Mouse (Mus musculus): ENCODE data around the gene Adora1. TPM values are rescaled to one million over a fixed set of nuclear protein-coding genes. Genes with fewer than 3 reads are reported as not detected.
A peak's percentile ranks its signal among the peaks of the same experiment; 100 is the strongest.

Gene Adora1
- total and polyA plus RNA-seq, 2 experiments, result 3.2 to 17.0 TPM

DNA sequence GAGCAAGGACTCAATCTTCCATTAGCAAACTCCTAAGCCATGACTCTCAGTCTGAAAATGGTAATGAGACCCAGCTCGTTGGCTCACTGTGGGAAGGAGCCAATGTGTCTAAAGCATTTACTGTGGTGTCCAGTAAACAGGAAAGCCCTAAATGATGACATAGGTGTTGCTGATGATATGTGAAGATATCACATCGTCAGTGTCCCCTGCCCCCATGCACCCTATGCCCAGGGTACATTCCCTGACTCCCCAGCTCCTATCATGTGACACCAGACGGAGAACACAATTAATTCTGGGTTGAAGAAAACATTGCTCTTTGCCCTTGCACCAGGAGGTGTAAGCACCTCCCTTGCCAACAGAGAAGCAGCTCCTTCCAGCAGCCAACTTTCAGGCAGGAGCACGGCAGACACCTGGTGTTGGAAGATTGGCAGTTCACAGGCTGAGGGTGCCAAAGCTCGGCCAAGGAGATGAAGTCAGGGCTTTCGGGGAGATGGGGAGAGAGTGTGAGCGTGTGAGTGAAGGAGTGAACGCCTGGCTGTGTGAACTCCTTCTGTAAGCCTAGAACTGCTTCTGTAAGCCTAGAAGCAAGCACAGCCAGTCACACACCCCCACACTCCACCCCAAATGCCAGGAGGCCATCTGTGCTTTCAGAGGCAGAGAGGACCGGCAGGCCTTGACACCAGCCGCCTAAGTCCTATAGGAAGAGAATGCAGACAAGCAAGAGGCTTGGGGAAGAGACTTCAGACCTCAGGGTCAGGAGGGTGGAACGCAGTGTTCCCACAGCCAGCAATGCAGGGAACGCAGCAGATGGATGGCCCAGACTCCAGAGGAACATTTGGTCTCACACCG is 40.6 kb upstream of the Adora1 start:
- peak; percentile 3 for DNase-seq (ENCODE audit: extremely low read depth, low read depth, low spot score)
- H3K4me1 ChIP-seq (ENCODE audit: control insufficient read depth, insufficient read depth, low read length), result no peaks in the 10 kb centered on the region
- H3K9ac ChIP-seq (ENCODE audit: low read depth, low read length), result no peak overlapping the region
- no peaks in the 10 kb centered on the region for H3K36me3 ChIP-seq (ENCODE audit: control insufficient read depth, insufficient read depth, low read length)
- H3K27me3 ChIP-seq (ENCODE audit: control insufficient read depth, insufficient read depth, low read length), result no peaks in the 10 kb centered on the region; the same call in 1 of the 2 replicates
- H3K27ac ChIP-seq (replicated peaks; ENCODE audit: insufficient read depth, low read depth, low read length), result no peak overlapping the region
- no peak overlapping the region for H3K4me3 ChIP-seq (ENCODE audit: insufficient read depth, low read depth, low read length)
- no peaks in the 10 kb centered on the region for H3K79me2 ChIP-seq (ENCODE audit: control insufficient read depth, insufficient read depth, low read length)
- WGBS, result 74% methylated on average over 13 of the region's 13 CpGs
- TF ChIP-seq POLR2A (IDR thresholded peaks at IDR 0.05; ENCODE audit: extremely low read depth, insufficient read depth, low read length) (no peak), CTCF (IDR thresholded peaks at IDR 0.05; ENCODE audit: low read depth, low read length) (no peak)

DNA sequence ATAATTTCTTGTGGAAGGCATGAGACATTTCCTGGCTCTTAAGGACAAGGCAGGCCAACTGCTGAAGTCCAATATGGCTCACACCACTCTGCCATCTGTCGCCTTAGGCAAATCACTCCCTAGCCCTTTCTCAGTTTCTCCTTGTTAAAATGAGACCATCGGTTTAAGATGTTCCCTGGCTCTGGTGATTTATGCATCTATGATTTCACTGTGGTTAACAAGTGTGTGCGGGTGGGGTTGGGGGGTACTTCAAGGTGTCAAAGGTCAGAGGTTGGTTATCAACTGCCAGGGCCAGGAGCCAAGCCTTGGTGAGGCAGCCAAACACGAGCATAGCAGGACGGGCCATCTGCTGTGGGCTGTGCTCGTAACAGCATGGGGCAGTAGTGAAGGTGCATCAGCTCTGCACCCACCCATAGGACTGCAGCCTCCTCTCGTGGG is 39.3 kb upstream of the Adora1 start:
- Histone ChIP-seq H3K79me2 (ENCODE audit: control insufficient read depth, insufficient read depth, low read length) (no peaks in the 10 kb centered on the region), H3K9ac (ENCODE audit: low read depth, low read length) (no peak overlapping the region), H3K4me1 (ENCODE audit: control insufficient read depth, insufficient read depth, low read length) (no peaks in the 10 kb centered on the region), H3K4me3 (ENCODE audit: insufficient read depth, low read depth, low read length) (no peak overlapping the region), H3K36me3 (ENCODE audit: control insufficient read depth, insufficient read depth, low read length) (no peaks in the 10 kb centered on the region), H3K27me3 (ENCODE audit: control insufficient read depth, insufficient read depth, low read length) (no peaks in the 10 kb centered on the region; the same call in 1 of the 2 replicates), H3K27ac (replicated peaks; ENCODE audit: insufficient read depth, low read depth, low read length) (no peak overlapping the region)
- TF ChIP-seq CTCF (IDR thresholded peaks at IDR 0.05; ENCODE audit: low read depth, low read length) (no peak), POLR2A (IDR thresholded peaks at IDR 0.05; ENCODE audit: extremely low read depth, insufficient read depth, low read length) (no peak)
- WGBS, result 77% methylated on average over 7 of the region's 7 CpGs
- DNase-seq (ENCODE audit: extremely low read depth, low read depth, low spot score), result no peak

DNA sequence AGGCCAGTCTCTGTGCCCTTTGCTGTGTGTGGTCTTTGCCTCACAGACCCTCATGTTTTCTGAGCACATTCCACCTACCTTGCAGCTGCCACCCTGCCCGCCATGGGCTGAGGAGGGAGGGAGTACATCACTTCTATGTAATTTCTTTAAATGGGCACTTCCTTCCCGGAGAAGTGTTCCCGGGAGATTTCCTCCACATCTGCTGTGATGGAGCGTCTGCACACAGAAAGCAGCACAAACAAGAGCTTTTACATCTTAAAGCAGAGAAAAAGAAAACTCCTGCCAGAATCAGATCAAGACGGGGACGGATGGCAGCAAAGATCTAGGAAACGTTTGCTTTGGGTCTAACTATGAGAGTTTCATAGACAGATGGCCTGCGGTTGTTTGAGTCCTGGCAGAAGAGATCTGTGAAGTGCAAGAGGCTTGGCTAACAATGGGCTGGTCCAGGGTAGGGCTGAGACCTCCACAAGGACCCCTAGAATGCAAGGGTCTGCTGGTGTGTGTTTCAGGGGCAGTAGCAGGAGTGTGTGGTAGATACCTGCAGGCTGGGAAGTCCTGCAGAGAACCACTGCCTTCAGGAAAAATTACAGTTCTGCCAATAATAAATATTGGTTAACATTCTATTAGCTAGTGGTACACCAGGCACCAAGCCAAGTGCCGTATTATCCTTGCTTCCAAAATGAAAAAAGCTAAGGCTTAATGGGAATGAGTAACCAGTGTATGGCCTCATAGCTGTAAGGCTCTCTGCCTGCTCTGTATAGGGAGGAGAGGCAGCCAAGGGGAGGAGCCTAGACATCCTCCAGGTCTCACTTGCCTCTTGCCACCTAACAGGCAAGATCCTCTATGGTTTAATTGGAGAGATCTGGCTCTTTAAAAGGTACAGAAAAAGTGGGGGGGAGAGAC is 38.5 kb upstream of the Adora1 start:
- H3K79me2 ChIP-seq (ENCODE audit: control insufficient read depth, insufficient read depth, low read length), result no peaks in the 10 kb centered on the region
- no peak overlapping the region for H3K9ac ChIP-seq (ENCODE audit: low read depth, low read length)
- H3K4me1 ChIP-seq (ENCODE audit: control insufficient read depth, insufficient read depth, low read length), result no peaks in the 10 kb centered on the region
- H3K36me3 ChIP-seq (ENCODE audit: control insufficient read depth, insufficient read depth, low read length), result no peaks in the 10 kb centered on the region
- 64% methylated on average over 9 of the region's 9 CpGs for WGBS
- no peak for DNase-seq (ENCODE audit: extremely low read depth, low read depth, low spot score)
- no peak overlapping the region for H3K27ac ChIP-seq (replicated peaks; ENCODE audit: insufficient read depth, low read depth, low read length)
- TF ChIP-seq CTCF (IDR thresholded peaks at IDR 0.05; ENCODE audit: low read depth, low read length), result no peak
- TF ChIP-seq POLR2A (IDR thresholded peaks at IDR 0.05; ENCODE audit: extremely low read depth, insufficient read depth, low read length), result no peak
- no peaks in the 10 kb centered on the region; the same call in 1 of the 2 replicates for H3K27me3 ChIP-seq (ENCODE audit: control insufficient read depth, insufficient read depth, low read length)
- H3K4me3 ChIP-seq (ENCODE audit: insufficient read depth, low read depth, low read length), result no peak overlapping the region

DNA sequence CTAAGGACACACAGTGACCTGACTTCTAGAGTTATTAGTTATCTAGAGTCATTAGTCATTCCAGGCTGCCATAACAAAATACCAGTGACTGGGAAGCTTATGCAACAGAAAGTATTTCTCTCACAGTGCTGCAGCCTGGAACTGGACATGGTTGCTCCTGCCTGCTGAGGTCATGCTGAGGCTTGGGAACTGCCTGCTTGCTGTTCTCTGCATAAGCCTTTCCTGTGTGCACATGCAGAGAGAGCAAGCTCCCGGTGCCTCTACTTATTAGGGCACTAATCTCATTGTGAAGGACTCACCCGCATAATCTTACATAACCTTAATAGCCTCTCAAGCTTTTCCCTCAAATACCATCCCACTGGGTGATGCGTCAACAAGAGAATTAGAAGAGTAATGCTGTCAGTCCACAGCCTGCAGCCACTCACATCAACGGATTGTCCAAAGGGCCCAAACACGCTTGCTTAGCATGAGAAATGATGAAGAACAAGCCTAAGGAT is 37.6 kb upstream of the Adora1 start:
- Histone ChIP-seq H3K27ac (replicated peaks; ENCODE audit: insufficient read depth, low read depth, low read length) (no peak overlapping the region), H3K27me3 (ENCODE audit: control insufficient read depth, insufficient read depth, low read length) (no peaks in the 10 kb centered on the region; the same call in 1 of the 2 replicates), H3K36me3 (ENCODE audit: control insufficient read depth, insufficient read depth, low read length) (no peaks in the 10 kb centered on the region), H3K4me1 (ENCODE audit: control insufficient read depth, insufficient read depth, low read length) (no peaks in the 10 kb centered on the region), H3K79me2 (ENCODE audit: control insufficient read depth, insufficient read depth, low read length) (no peaks in the 10 kb centered on the region), H3K4me3 (ENCODE audit: insufficient read depth, low read depth, low read length) (no peak overlapping the region), H3K9ac (ENCODE audit: low read depth, low read length) (no peak overlapping the region)
- 74% methylated on average over 5 of the region's 5 CpGs for WGBS
- no peak for DNase-seq (ENCODE audit: extremely low read depth, low read depth, low spot score)
- TF ChIP-seq POLR2A (IDR thresholded peaks at IDR 0.05; ENCODE audit: extremely low read depth, insufficient read depth, low read length) (no peak), CTCF (IDR thresholded peaks at IDR 0.05; ENCODE audit: low read depth, low read length) (no peak)

DNA sequence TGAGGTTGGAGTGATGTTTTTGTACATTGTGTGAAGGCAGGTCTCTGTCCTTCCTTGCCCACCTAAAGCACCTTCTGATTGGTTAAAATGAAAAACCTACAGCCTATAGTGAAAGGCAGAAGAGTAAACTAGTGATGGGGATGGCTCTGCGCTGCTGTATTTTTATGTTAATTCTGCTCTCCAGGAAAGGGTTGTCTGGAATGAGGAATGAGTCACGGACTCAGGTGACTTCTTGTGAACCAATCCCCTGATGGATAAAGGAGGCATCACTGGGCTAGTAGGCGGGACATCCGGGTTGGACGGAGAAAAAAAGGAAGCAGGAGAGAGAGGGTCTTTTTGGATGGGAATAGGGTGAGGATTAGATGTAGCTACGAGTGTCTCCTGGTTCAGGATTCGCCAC is 34.8 kb upstream of the Adora1 start:
- H3K4me3 ChIP-seq (ENCODE audit: insufficient read depth, low read depth, low read length), result no peak overlapping the region
- H3K4me1 ChIP-seq (ENCODE audit: control insufficient read depth, insufficient read depth, low read length), result no peaks in the 10 kb centered on the region
- no peak overlapping the region for H3K9ac ChIP-seq (ENCODE audit: low read depth, low read length)
- no peaks in the 10 kb centered on the region for H3K79me2 ChIP-seq (ENCODE audit: control insufficient read depth, insufficient read depth, low read length)
- no peaks in the 10 kb centered on the region for H3K36me3 ChIP-seq (ENCODE audit: control insufficient read depth, insufficient read depth, low read length)
- H3K27ac ChIP-seq (replicated peaks; ENCODE audit: insufficient read depth, low read depth, low read length), result no peak overlapping the region
- H3K27me3 ChIP-seq (ENCODE audit: control insufficient read depth, insufficient read depth, low read length), result no peaks in the 10 kb centered on the region; the same call in 1 of the 2 replicates
- TF ChIP-seq POLR2A (IDR thresholded peaks at IDR 0.05; ENCODE audit: extremely low read depth, insufficient read depth, low read length), result no peak
- no peak for TF ChIP-seq CTCF (IDR thresholded peaks at IDR 0.05; ENCODE audit: low read depth, low read length)
- WGBS, result 81% methylated on average over 7 of the region's 7 CpGs
- DNase-seq (ENCODE audit: extremely low read depth, low read depth, low spot score), result no peak

All from liver, adult 2 months (tissue).